Mouse (Mus musculus): ENCODE measurements around the gene Dnajc15.

Dnajc15 gene

GRCm38 (mm10) chr14:77801571-77802267 is 73.2 kb downstream of the Dnajc15 start:
- DNase-seq (ENCODE audit: low spot score in 2 of 2) = peak in 1 of 2 experiments; percentile 19

DNA sequence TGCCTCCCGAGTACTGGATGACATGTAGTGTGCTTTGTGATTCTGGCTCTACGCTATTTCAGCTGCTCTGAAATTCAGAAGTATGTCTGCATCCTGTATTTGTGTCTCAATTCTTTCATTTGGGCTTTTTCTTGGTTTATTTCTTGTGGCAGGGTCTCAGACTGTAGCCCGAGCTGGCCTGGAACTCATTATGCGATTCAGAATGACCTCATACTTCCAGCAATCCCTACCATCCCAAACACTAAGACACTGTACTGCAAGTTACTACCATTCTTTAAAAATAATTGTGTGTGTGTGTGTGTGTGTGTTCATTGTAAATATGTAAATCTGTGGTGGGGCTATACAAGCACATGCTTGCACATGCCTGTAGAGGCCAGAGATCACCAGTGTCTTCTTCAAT is 78.4 kb downstream of the Dnajc15 start:
- no peak for DNase-seq (ENCODE audit: low spot score in 2 of 2)

DNA sequence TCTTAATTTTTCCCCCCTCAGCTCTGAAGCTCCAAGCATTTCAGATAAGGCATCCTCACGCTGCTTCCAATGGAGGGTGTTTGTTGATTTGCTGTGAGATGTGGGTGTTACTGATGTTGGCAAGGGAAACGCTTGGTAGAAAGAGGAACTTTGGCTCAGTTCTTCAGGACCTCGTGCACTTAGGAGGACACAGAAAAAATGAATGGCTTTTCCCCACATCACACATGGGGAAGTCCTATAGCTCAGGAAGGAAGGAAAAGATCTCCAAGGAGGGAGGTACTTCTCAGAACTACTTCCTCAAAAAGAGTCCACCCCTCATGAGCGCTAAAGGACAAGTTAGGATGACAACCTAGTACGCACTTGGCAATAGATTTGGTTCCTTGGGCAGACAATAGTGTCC is 79.7 kb downstream of the Dnajc15 start:
- DNase-seq (ENCODE audit: low spot score in 2 of 2) = no peak

DNA sequence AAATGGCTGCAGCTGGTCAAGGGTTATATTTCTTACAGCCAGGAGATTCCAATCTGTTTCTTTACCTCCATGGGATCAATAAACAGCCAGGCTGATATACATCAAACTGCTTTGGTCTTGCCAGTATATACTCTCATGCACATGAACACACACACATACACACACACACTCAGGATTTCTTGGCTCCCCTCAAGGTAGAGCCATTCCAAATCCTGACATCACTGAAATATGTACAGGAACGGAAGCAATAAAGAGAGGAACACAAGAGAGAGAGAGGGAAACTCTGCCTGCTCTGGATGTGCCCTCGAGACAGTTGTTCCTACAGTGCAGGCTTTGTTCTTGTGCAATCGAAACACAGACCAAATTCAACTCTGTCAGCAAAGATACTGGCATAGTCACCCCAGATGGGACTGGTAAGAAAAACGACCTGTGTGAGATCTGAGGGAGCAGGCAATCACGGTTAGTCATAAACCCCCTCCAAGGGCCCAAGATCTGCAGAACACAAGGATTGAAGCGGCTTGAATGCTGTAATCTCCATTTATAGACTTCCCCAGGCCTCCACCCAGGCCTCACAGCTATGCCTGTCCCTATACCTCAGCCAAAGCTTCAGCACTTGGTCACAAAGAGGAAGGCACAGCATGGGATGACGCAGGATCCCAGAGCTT is 80.5 kb downstream of the Dnajc15 start:
- DNase-seq (ENCODE audit: low spot score in 2 of 2) = no peak

GRCm38 (mm10) chr14:77792998-77793397 is 81.9 kb downstream of the Dnajc15 start:
- no peak for DNase-seq (ENCODE audit: low spot score in 2 of 2)

- peak in 1 of 2 experiments; percentile 13 for DNase-seq (ENCODE audit: low spot score in 2 of 2)
Observed at GRCm38 (mm10) chr14:77783217-77783616, 91.7 kb downstream of the Dnajc15 start.

- no peak for DNase-seq (ENCODE audit: low spot score in 2 of 2)
Observed at GRCm38 (mm10) chr14:77777365-77777764, 97.6 kb downstream of the Dnajc15 start.

DNA sequence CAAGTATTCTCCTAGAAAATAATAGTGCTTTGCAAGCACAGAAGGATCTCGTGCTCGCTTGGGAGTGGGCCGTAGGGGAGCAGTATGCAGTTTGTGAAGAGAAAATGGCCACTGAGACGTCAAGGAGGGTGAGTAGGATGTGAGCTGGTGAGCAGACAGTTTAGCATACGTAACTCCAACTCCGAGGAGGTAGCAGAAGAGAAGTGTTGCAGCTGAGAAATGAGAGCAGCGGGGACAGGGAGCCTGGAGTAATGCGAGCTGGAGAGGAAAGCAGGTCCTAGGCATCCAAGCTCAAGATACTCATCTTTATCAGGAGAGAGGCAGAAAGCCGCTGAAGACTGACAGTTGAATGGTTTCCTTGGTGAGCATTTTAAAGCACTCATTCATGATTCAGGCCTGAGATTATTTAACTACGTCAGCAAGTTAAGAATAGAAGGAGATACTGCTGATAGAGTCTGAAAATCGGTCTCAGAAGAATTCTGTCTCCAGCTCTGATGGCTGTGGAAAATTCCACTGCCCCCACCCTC is 98.9 kb downstream of the Dnajc15 start:
- no peak for DNase-seq (ENCODE audit: low spot score in 2 of 2)

DNA sequence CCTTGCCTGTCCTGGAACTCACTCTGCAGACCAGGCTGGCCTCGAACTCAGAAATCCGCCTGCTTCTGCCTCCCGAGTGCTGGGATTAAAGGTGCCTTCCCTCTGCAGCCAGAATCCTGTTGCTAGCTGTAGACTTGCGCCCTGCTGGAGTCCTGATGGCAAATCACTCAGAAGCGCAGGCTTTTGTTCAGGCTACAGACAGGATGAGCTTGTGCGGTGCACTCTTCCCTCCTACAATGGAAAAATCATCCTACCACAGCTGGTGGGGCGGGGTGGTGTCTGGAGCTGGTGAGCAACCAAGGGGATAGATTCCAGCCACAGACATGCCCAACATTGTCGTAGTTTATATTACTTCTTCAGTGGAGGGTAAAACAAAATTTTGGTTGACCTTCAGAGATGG is 101.6 kb downstream of the Dnajc15 start:
- DNase-seq (ENCODE audit: low spot score in 2 of 2) = no peak

- DNase-seq (ENCODE audit: low spot score in 2 of 2) = no peak
Observed at GRCm38 (mm10) chr14:77771626-77772025, 103.3 kb downstream of the Dnajc15 start.

Data from cerebellum, postnatal 4 days (tissue).